Mouse (Mus musculus): ENCODE measurements around the gene Tex37.

DNA sequence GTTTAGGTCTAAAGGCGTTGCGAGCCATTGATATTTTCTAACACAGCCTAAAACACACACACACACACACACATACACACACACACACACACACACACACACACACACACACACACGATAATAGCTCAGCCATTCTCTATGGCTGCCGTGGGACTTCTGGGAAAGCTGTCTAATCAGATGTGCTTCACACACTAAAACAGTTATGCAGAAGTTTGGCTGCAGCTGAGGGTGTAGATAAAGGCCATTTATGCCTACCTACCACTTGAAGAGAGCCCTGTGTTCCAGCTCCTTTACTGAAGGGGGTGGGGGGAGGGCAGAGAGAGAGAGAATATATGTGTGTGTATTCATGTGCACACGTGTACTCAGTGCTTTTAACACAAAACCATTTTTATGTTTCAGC lies 15.0 kb downstream of the Tex37 start:
- no peak for TF ChIP-seq CTCF (IDR thresholded peaks at IDR 0.05; ENCODE audit: borderline replicate concordance, insufficient read depth, low read length)
- no peak for TF ChIP-seq POLR2A (IDR thresholded peaks at IDR 0.05; ENCODE audit: low read depth, low read length)
